Mouse (Mus musculus) liver, adult 2 months (tissue): ENCODE measurements around the gene Card19.

Source experiments
- CTCF ChIP-seq: fragments of 200-500 bp; IDR thresholded peaks from 2 replicates; pipeline ENCODE4 v1.5.1; 2011; ENCODE audit warnings: low read depth, low read length, control low read depth
- POLR2A ChIP-seq: fragments of 200-500 bp; IDR thresholded peaks from 2 replicates; pipeline ENCODE4 v1.6.1; 2011; ENCODE audit warnings: low read length, control low read depth; ENCODE audit not compliant: insufficient read depth; ENCODE audit errors: extremely low read depth

- TF ChIP-seq CTCF (no peak), POLR2A (no peak)
These were observed 33.8 kb upstream of the Card19 start for GRCm38 (mm10) chr13:49249634-49250033.
